Mouse (Mus musculus) lung, embryonic 14.5 days (tissue): ENCODE data around the gene Fam117a. TPM values are rescaled to one million over a fixed set of nuclear protein-coding genes. Genes with fewer than 3 reads are reported as not detected.
A peak's percentile ranks its signal among the peaks of the same experiment; 100 is the strongest.

Experiments
- ATAC-seq: fragments of 200-750 bp; cut with Nextera tagmentation; 2 replicates; pipeline ENCODE4 v1.8.0; 2017; ENCODE audit warnings: mild to moderate bottlenecking, moderate TSS enrichment, moderate library complexity; ENCODE audit not compliant: insufficient read depth
- DNase-seq: peaks from one replicate; pipeline ENCODE4 v3.0.0-alpha.2; 2015
- H3K27ac ChIP-seq: fragments of 300-500 bp; sonication (generic); 2 replicates; pipeline ENCODE4 v1.5.1; 2014; ENCODE audit warnings: low read depth, mild to moderate bottlenecking, moderate library complexity
- H3K27me3 ChIP-seq: fragments of 300-500 bp; sonication (generic); 2 replicates; pipeline ENCODE4 v1.6.1; 2014; ENCODE audit warnings: low read length, control low read depth; ENCODE audit not compliant: insufficient read depth
- H3K36me3 ChIP-seq: fragments of 300-500 bp; sonication (generic); 2 replicates; pipeline ENCODE4 v1.6.1; 2014; ENCODE audit warnings: control low read depth; ENCODE audit not compliant: insufficient read depth
- H3K4me1 ChIP-seq: fragments of 300-500 bp; sonication (generic); 2 replicates; pipeline ENCODE4 v1.6.1; 2014; ENCODE audit warnings: antibody characterized with exemption, control low read depth; ENCODE audit not compliant: insufficient read depth
- H3K4me2 ChIP-seq: fragments of 300-500 bp; sonication (generic); 2 replicates; pipeline ENCODE4 v1.6.1; 2014; ENCODE audit warnings: mild to moderate bottlenecking
- H3K4me3 ChIP-seq: fragments of 300-500 bp; sonication (generic); 2 replicates; pipeline ENCODE4 v1.5.1; 2014; ENCODE audit warnings: low read depth, low read length
- H3K9ac ChIP-seq: fragments of 300-500 bp; sonication (generic); 2 replicates; pipeline ENCODE4 v1.6.1; 2014
- H3K9me3 ChIP-seq: fragments of 300-500 bp; sonication (generic); 2 replicates; pipeline ENCODE4 v1.6.1; 2016; ENCODE audit warnings: low read depth, low read length, control low read depth
- CTCF ChIP-seq: IDR thresholded peaks from 2 replicates; pipeline ENCODE4 v1.5.1; 2016; ENCODE audit warnings: antibody characterized with exemption, low read depth
- WGBS: fragments of 180-500 bp; shearing (Covaris S2); extraction: QIAGEN DNeasy Blood & Tissue Kit; methylation state at CpG from one replicate; pipeline ENCODE4 v1.1.7; 2014; 5-methylcytosine and 5-hydroxymethylcytosine counted together
- polyA plus RNA-seq: library from polyadenylated mRNA; unstranded; fragments of >200 nt; fragmentation: Nextera tagmentation; extraction: Ambion mirVana; gene quantifications from 2 replicates; pipeline ENCODE4 v1.2.1, GENCODE M21; 2014

Gene Fam117a
- polyA plus RNA-seq, 1 experiment from 2014 or later = 14.6 TPM

GRCm38 (mm10) chr11:95330662-95331061, 6.2 kb upstream of the Fam117a start:
- no peak overlapping the region for H3K4me2 ChIP-seq
- ATAC-seq (no peak), DNase-seq (no peak)
- H3K4me3 ChIP-seq = no peak overlapping the region
- TF ChIP-seq CTCF = no peak
- H3K27ac ChIP-seq = no peak overlapping the region
- H3K36me3 ChIP-seq = no peaks in the 10 kb centered on the region
- WGBS = 30% methylated on average over 1 of the region's 1 CpGs
- no peaks in the 10 kb centered on the region for H3K27me3 ChIP-seq
- no peak overlapping the region for H3K9ac ChIP-seq
- H3K4me1 ChIP-seq = no peaks in the 10 kb centered on the region; the same call in 1 of the 2 replicates
- no peaks in the 10 kb centered on the region for H3K9me3 ChIP-seq

DNA sequence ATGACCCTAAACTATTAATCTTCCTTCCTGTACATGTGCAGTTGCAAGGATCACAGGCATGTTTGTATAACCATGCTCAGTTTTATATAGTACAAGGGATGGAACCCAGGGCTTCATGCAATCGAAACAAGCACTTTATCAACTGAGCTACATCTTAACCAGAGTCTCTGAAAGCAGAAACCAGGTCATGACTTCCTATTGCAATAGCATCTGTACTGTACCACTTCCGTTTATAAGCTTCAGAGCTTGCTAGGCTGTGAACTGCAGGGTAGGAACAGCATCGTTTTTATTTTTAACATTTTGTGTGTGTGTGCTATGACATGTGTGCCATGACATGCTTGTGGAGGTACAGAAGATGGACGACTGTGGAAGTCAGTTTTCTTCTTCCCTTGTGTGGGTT, 3.6 kb upstream of the Fam117a start:
- H3K4me3 ChIP-seq = no peak overlapping the region
- H3K4me1 ChIP-seq = peaks cover 5% of the 10 kb centered on the region
- no peaks in the 10 kb centered on the region for H3K9me3 ChIP-seq
- WGBS = 43% methylated on average over 4 of the region's 4 CpGs
- ATAC-seq (no peak), DNase-seq (no peak)
- no peak overlapping the region for H3K9ac ChIP-seq
- H3K4me2 ChIP-seq = no peak overlapping the region
- no peak for TF ChIP-seq CTCF
- no peaks in the 10 kb centered on the region for H3K27me3 ChIP-seq
- no peaks in the 10 kb centered on the region for H3K36me3 ChIP-seq
- H3K27ac ChIP-seq = no peak overlapping the region

DNA sequence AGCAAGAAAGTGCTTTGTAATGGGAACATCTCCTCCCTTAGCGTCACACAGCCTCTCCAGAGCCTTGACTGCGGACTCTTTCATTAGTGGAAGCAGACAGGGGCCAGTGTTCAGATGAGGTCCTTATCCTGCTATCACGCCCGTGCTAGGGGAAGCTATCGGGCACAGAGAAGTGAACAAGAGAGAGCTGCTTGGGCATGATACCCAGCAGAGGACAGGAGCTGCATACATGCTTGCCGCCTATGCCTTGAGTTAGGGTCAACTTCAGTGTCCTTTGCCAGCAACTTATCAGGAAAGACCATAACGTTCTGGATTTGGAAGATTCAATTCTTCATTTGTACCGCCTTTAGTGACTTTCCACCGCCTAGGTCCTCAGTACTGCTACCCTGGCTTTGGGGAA, 3.0 kb upstream of the Fam117a start:
- WGBS = 78% methylated on average over 9 of the region's 9 CpGs
- no peak for ATAC-seq
- TF ChIP-seq CTCF = no peak

GRCm38 (mm10) chr11:95334448-95335060, 2.3 kb upstream of the Fam117a start:
- no peak overlapping the region for H3K27ac ChIP-seq
- H3K9ac ChIP-seq = no peak overlapping the region
- WGBS = 47% methylated on average over 5 of the region's 5 CpGs
- ATAC-seq (no peak), DNase-seq (no peak)
- no peaks in the 10 kb centered on the region for H3K9me3 ChIP-seq
- peaks cover 13% of the 10 kb centered on the region for H3K4me1 ChIP-seq
- no peaks in the 10 kb centered on the region for H3K27me3 ChIP-seq
- no peaks in the 10 kb centered on the region for H3K36me3 ChIP-seq
- no peak for TF ChIP-seq CTCF
- H3K4me2 ChIP-seq = no peak overlapping the region
- no peak overlapping the region for H3K4me3 ChIP-seq

More for the DNA sequence above, 3.0 kb upstream of the Fam117a start:
- Histone ChIP-seq H3K4me2 (no peak overlapping the region), H3K4me1 (peaks cover 11% of the 10 kb centered on the region), H3K9me3 (no peaks in the 10 kb centered on the region), H3K27me3 (no peaks in the 10 kb centered on the region), H3K36me3 (no peaks in the 10 kb centered on the region), H3K27ac (0 out of 2 replicates have a peak overlapping the region, but pooled peaks have one; percentile 24), H3K4me3 (no peak overlapping the region), H3K9ac (no peak overlapping the region)
- no peak for DNase-seq

DNA sequence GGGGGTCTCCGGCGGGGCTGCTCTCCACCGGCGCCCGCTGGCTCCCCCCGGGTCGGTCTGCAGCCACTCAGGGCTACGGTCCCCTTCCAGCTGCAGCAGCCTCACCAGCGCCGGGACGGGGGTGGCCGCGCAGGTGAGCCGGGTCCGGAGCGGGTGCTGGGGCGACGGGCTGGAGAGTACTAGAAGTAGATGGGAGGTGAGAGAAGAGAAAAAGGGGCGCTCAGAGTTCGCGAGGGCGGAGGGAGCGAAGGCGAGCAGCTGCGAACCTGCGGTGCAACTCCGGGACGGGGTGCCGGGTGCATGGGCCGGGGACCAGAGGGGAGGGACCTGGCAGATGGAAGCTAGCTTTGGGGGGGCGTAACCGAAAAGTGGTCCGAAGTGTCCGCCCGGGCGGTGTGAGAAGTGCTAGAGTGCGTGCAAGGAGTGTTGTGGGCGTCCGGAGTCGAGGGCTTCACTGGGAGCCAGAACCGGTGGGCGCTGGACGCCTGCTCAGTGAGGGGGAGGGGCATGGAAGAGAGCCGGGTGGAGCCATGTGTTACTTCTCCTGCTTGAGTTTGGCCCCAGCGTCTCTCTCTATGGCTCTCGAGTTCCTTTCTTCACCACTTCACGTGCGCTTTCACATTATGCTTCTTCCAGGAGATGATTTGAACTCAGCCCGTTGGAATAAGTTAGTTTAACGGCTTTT, 453 bp downstream of the Fam117a start:
- TF ChIP-seq CTCF = no peak
- peak overlapping the region; percentile 85 for H3K4me2 ChIP-seq
- H3K27ac ChIP-seq = peak overlapping the region; percentile 76
- H3K4me3 ChIP-seq = peak overlapping the region; percentile 89
- H3K4me1 ChIP-seq = peaks cover 13% of the 10 kb centered on the region
- 1% methylated on average over 49 of the region's 50 CpGs for WGBS
- no peaks in the 10 kb centered on the region for H3K9me3 ChIP-seq
- H3K27me3 ChIP-seq = no peaks in the 10 kb centered on the region
- H3K36me3 ChIP-seq = no peaks in the 10 kb centered on the region
- ATAC-seq = peak; percentile 77
- H3K9ac ChIP-seq = peak overlapping the region; percentile 79
- peak; percentile 84 for DNase-seq

- 12% methylated on average over 9 of the region's 9 CpGs for WGBS
- ATAC-seq (no peak), DNase-seq (peak; percentile 14)
- no peaks in the 10 kb centered on the region for H3K27me3 ChIP-seq
- no peaks in the 10 kb centered on the region for H3K36me3 ChIP-seq
- no peak for TF ChIP-seq CTCF
- H3K27ac ChIP-seq = peak overlapping the region; percentile 27; the same call in 1 of the 2 replicates
- H3K9me3 ChIP-seq = no peaks in the 10 kb centered on the region
- peak overlapping the region; percentile 85 for H3K4me2 ChIP-seq
- H3K4me3 ChIP-seq = peak overlapping the region; percentile 89
- H3K4me1 ChIP-seq = peaks cover 13% of the 10 kb centered on the region
- peak overlapping the region; percentile 79 for H3K9ac ChIP-seq
These were observed 1.1 kb downstream of the Fam117a start for GRCm38 (mm10) chr11:95337846-95338342.

DNA sequence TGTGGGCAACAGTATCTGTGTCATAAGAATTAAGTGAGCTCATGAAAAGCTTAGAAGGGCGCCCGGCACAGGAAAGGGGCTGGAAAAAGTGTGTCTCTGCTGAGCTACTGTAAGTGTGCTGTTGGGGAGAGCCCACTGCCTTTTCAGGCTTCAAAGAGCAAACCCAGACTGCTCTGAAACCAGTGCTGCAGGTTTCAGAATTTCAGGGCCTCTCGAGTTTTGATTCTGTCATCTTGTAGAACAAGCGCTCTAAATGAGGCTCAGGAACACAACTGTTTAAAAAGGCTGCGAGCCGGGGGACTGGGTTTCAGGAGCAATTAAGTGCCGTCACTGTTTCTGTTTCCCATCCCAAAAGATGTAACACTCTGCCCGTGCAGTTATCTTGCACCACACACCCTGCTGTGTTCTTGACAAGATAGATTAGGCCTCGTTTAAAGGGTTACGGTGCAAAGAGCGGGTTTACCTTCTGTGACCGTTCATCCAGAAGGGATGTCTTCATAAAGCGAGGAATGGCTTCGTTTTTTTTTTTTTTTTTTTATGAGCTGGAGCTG, 2.7 kb downstream of the Fam117a start:
- H3K9ac ChIP-seq = peak overlapping the region; percentile 21
- H3K27ac ChIP-seq = peak overlapping the region; percentile 64

More for the DNA sequence above, 2.7 kb downstream of the Fam117a start:
- H3K4me1 ChIP-seq = peaks cover 16% of the 10 kb centered on the region
- WGBS = 14% methylated on average over 14 of the region's 14 CpGs
- peak overlapping the region; percentile 85 for H3K4me2 ChIP-seq
- no peaks in the 10 kb centered on the region for H3K27me3 ChIP-seq
- DNase-seq = peak; percentile 56
- H3K4me3 ChIP-seq = peak overlapping the region; percentile 89
- H3K36me3 ChIP-seq = no peaks in the 10 kb centered on the region
- no peak for ATAC-seq
- TF ChIP-seq CTCF = no peak
- H3K9me3 ChIP-seq = no peaks in the 10 kb centered on the region
